Mouse (Mus musculus): ENCODE measurements around the gene Gm7137.
"Not testable (repeated sequence)": the region's sequence is repeated elsewhere in the genome, so short reads cannot be mapped to it uniquely, and the experiment has no call there.

The Gm7137 gene

GRCm38 (mm10) chr10:77787876-77788275, at the start of gene Gm7137:
Gene Gm7137, minus strand, starts transcription at chr10:77788200.
- not testable (repeated sequence) for DNase-seq (ENCODE audit: low spot score)

- no peak for DNase-seq (ENCODE audit: low spot score)
Measured at GRCm38 (mm10) chr10:77835647-77836046, 47.6 kb upstream of the Gm7137 start, which contains the start of gene Krtap10-10. Gene Krtap10-10, plus strand, starts transcription at chr10:77835947.

GRCm38 (mm10) chr10:77826951-77827350, 39.0 kb upstream of the Gm7137 start, which contains the start of gene Krtap10-4:
Gene Krtap10-4, minus strand, starts transcription at chr10:77827095.
- no peak for DNase-seq (ENCODE audit: low spot score)

GRCm38 (mm10) chr10:77819203-77819602, 31.2 kb upstream of the Gm7137 start:
- DNase-seq (ENCODE audit: low spot score), result peak; percentile 16

- no peak for DNase-seq (ENCODE audit: low spot score)
Measured at GRCm38 (mm10) chr10:77818523-77818922, 30.5 kb upstream of the Gm7137 start.

GRCm38 (mm10) chr10:77815514-77815913, 27.5 kb upstream of the Gm7137 start:
- DNase-seq (ENCODE audit: low spot score), result no peak

GRCm38 (mm10) chr10:77814382-77814781, 26.4 kb upstream of the Gm7137 start, which contains the start of gene Gm2696:
Gene Gm2696, plus strand, starts transcription at chr10:77814682.
- DNase-seq (ENCODE audit: low spot score), result no peak

- no peak for DNase-seq (ENCODE audit: low spot score)
Measured at GRCm38 (mm10) chr10:77811743-77812142, 23.7 kb upstream of the Gm7137 start, which contains the start of gene Gm9507. Gene Gm9507, minus strand, starts transcription at chr10:77811843.

- no peak for DNase-seq (ENCODE audit: low spot score)
Measured at GRCm38 (mm10) chr10:77804095-77804494, 16.1 kb upstream of the Gm7137 start.

GRCm38 (mm10) chr10:77798921-77799508, 11.0 kb upstream of the Gm7137 start, which contains the start of gene Gm19668:
Gene Gm19668, minus strand, starts transcription at chr10:77799133.
- no peak for DNase-seq (ENCODE audit: low spot score)

GRCm38 (mm10) chr10:77798164-77798920, 10.3 kb upstream of the Gm7137 start:
- not testable (repeated sequence) for DNase-seq (ENCODE audit: low spot score)

- no peak for DNase-seq (ENCODE audit: low spot score)
Measured at GRCm38 (mm10) chr10:77797677-77798076, 9.7 kb upstream of the Gm7137 start.

GRCm38 (mm10) chr10:77794976-77795375, 7.0 kb upstream of the Gm7137 start, which contains the start of gene Gm9639:
Gene Gm9639, minus strand, starts transcription at chr10:77795076.
- DNase-seq (ENCODE audit: low spot score), result no peak

- no peak for DNase-seq (ENCODE audit: low spot score)
Measured at GRCm38 (mm10) chr10:77788621-77789020, 621 bp upstream of the Gm7137 start.

GRCm38 (mm10) chr10:77783396-77783795, 4.6 kb downstream of the Gm7137 start:
- DNase-seq (ENCODE audit: low spot score), result not testable (repeated sequence)

GRCm38 (mm10) chr10:77782442-77782841, 5.6 kb downstream of the Gm7137 start, which contains the start of gene Gm3250:
Gene Gm3250, minus strand, starts transcription at chr10:77782542.
- DNase-seq (ENCODE audit: low spot score), result not testable (repeated sequence)

GRCm38 (mm10) chr10:77776844-77777243, 11.2 kb downstream of the Gm7137 start, which contains the start of gene Gm7138:
Gene Gm7138, minus strand, starts transcription at chr10:77776944.
- not testable (repeated sequence) for DNase-seq (ENCODE audit: low spot score)

- DNase-seq (ENCODE audit: low spot score), result not testable (repeated sequence)
Measured at GRCm38 (mm10) chr10:77772142-77772541, 15.9 kb downstream of the Gm7137 start.

- DNase-seq (ENCODE audit: low spot score), result not testable (repeated sequence)
Measured at GRCm38 (mm10) chr10:77771225-77771624, 16.8 kb downstream of the Gm7137 start, which contains the start of gene Gm3238. Gene Gm3238, minus strand, starts transcription at chr10:77771325.

GRCm38 (mm10) chr10:77769727-77770126, 18.3 kb downstream of the Gm7137 start:
- DNase-seq (ENCODE audit: low spot score), result no peak

- DNase-seq (ENCODE audit: low spot score), result not testable (repeated sequence)
Measured at GRCm38 (mm10) chr10:77759582-77759981, 28.4 kb downstream of the Gm7137 start, which contains the start of gene Gm3233. Gene Gm3233, minus strand, starts transcription at chr10:77759682.

- DNase-seq (ENCODE audit: low spot score), result no peak
Measured at GRCm38 (mm10) chr10:77753448-77753847, 34.6 kb downstream of the Gm7137 start.
